Mouse (Mus musculus): ENCODE measurements around the gene Spatc1l.
A peak's percentile ranks its signal among the peaks of the same experiment; 100 is the strongest.

Gene Spatc1l

GRCm38 (mm10) chr10:76561972-76562371 lies at the start of gene Spatc1l:
Spatc1l (plus strand) TSS chr10:76562272.
- no peak for DNase-seq (ENCODE audit: low read depth, low spot score)

DNA sequence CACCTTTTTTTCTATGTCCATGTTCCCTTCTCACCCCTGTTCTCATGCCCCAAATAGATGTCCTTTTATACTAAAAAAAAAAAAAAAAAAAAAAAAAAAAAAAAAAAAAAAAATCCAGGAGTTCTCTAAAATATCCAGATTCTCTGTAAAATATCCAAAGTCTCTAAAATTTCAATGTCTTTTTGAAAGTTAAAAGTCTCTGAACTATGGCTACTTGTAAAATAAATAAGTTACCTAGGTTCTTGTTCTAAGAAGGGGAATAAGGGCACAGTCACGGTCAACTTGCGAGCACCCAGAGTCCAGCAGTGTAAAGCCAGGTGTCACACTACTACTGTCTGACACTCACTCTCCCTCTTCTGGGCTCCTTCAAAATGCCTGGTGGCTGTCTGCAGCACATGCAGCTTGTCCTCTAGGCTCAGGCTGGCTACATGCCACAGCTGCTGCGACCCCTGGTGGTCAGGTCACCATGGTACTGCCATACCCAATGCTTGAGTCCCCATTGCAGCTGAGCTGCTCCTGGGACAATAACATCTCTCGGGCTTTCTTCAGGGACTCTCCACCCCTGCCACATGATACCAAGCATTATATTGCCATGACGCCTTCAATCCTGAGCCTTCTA lies 49.0 kb upstream of the Spatc1l start:
- DNase-seq (ENCODE audit: low read depth, low spot score), result peak; percentile 80

DNA sequence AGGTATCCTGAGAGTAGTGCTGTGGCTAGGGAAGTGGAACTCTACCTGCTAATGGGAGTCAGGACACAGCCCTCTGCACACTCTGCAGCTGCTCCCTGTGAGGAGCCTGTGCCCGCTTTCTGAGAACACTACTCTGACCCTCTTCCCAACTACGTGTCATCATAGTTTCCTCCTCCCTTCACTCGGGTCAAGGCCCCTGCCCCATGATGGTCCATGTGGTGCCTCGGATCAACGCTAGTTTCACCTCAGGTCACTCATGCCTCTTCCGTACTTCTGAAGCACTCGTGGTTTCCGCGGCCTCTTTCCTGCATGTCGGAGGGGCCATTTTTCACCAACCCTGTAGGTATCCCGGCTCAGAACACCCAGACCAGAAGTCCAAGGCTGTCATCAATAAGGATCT lies 31.1 kb upstream of the Spatc1l start:
- no peak for DNase-seq (ENCODE audit: low read depth, low spot score)

GRCm38 (mm10) chr10:76531375-76531774 lies 30.7 kb upstream of the Spatc1l start, which contains the start of gene Lss:
Lss (plus strand) TSS chr10:76531588.
- DNase-seq (ENCODE audit: low read depth, low spot score), result peak; percentile 93

DNA sequence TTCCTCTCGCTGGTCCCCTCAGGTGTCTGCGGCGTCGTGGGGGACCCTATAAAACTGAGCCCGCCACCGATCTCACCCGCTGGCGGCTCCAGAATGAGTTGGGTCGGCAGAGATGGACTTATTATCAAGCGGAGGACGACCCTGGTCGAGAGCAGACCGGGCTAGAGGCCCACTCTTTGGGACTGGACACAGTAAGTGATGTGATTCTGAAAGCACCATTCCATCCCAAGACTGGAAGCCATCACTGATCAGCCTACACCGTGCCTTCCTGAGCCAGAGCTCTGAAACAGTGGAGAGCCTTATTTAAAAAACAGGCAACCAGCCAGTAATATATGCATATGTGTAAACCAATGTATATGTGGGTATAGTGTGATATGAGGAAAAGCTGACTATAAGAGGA lies 30.2 kb upstream of the Spatc1l start:
- no peak for DNase-seq (ENCODE audit: low read depth, low spot score)

- DNase-seq (ENCODE audit: low read depth, low spot score), result no peak
Observed at GRCm38 (mm10) chr10:76535526-76535925, 26.5 kb upstream of the Spatc1l start.

- DNase-seq (ENCODE audit: low read depth, low spot score), result no peak
Observed at GRCm38 (mm10) chr10:76537619-76538018, 24.5 kb upstream of the Spatc1l start.

DNA sequence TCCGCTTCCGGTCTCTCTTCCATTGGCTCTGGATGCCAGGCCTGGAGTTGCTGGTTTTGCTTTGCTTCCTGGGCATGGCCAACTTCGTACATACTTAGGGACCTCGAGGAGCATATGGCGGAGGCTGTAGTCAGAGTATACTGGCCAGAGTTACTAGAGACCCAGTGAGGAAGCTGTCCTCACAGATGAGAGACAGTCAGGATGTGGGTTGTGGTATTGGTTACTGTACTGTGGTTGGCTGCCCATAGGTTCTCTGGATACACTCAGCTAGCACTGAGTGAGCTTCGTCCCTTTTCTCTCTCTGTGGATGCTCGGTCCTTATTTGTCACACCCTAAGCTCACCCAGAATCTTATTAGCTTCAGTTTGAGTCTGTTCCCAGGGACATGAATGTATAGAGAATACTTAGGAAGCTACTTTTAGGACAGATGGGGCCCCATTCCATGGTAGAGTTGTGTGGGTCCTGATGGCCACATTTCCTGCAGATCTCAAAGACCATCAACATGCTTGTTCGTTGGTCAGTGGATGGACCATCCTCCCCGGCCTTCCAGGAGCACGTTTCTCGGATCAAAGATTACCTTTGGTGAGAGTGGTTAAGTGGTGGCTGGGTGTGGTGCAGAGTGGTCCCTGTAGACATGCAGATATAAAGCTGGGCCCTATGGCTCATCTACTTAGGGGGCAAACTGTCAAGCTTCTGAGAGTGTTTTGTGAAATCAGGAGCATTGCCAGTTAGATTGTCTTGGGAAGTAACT lies 20.6 kb upstream of the Spatc1l start:
- no peak for DNase-seq (ENCODE audit: low read depth, low spot score)

GRCm38 (mm10) chr10:76542636-76543375 lies 19.3 kb upstream of the Spatc1l start:
- no peak for DNase-seq (ENCODE audit: low read depth, low spot score)

DNA sequence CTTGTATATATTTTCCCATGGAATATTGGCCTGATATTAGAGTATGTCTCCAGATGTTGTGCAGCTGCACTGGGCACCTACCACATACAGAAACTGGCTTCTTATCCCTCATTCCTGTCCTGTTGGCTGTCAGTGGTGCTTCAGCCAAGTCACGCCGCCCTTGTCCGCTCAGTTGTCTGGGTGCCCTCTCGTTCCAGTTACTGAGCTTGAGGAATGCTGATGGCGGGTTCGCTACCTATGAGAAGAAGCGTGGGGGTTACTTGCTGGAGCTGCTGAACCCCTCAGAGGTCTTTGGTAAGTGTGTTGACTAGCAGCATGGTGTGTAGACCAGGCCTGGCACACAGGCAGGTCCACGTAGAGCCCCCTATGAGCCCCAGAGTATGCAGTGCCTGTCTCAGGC lies 15.5 kb upstream of the Spatc1l start:
- DNase-seq (ENCODE audit: low read depth, low spot score), result no peak

DNA sequence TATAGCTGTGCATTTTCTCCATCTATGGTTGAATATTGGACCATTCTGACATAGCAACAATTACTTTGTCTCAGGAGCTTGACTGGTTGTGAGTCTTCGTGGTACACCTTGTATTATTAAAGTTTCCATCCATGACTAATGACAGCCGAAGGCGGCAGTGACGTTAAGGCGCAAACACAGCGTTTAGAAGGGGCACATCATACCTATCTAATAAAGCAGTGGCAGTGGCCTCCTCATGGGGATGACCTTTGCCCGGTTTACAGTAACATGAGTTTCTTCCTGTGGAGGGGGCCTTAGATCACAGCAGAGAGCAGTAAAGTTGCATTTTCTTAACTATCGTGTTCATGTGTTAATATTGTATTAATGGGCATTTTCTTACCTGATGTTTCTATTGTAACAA lies 13.9 kb upstream of the Spatc1l start:
- DNase-seq (ENCODE audit: low read depth, low spot score), result no peak

DNA sequence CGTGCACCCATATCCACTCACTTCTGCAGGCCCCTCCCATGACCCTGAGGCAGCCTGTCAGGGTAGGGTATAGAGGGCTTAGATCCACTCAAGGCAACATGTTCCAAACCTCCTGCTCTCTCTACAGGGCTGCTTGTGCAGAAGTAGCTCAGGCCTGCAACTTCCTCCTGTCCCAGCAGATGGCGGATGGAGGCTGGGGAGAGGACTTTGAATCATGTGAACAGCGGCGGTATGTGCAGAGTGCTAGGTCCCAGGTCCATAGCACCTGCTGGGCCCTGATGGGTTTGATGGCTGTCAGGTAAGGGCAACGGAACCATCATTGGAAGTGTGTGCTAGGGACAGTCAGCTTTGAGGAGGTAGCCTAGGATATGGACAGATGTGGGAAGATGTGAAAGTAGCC lies 11.6 kb upstream of the Spatc1l start:
- DNase-seq (ENCODE audit: low read depth, low spot score), result no peak

DNA sequence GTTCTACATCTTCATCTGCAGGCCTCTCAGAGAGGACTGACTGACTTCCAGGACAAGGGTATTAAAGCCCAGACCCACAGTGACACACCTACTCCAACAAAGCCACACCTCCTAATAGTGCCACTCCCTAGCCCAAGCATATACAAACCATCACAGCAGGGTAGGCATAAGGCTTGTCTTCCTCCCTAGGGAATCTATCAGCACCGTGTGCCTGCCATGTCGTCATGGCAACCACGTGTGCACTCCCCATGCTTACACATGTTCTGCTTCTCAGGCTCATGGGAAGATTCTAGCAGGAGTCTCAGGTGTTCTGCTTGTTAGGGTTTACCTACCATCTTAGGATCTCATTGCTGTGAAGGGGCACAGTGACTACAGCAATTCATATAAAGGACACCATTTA lies 10.5 kb upstream of the Spatc1l start:
- no peak for DNase-seq (ENCODE audit: low read depth, low spot score)

- DNase-seq (ENCODE audit: low read depth, low spot score), result no peak
Observed at GRCm38 (mm10) chr10:76554061-76554460, 8.0 kb upstream of the Spatc1l start.

DNA sequence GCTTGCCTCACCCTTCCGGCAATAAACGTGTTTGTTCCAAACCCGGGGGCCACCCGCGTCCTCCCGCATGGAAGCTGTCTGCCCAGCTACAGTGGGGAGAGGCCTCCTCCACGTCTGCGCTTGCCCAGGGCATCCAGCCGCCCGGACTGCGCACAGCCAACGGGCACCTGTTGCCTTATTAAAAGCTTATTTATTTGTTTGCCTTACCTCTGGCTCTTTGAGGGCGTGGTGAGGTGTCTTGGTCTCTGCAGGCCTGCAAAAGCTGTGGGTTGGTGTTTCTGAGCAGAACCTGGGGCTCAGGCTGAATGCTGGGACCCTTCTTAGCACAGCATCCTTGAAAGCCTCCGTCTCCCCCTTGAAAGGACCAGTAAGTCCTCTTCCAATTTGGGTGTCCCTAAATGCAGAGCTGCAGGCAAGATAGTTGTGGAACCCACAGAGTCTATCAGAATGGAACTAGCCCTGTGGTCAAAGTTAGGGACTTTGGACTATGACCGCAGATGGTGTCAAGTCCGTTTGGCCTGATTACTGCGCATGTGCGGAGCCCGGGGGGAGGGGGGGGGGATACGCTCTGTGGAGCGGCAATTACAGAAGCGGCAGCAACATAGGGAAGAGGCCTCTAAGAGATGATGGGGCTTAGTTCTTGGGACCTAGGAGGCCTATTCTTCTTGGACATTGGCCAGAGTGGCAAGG lies 8.1 kb downstream of the Spatc1l start:
- DNase-seq (ENCODE audit: low read depth, low spot score), result peak; percentile 14

DNA sequence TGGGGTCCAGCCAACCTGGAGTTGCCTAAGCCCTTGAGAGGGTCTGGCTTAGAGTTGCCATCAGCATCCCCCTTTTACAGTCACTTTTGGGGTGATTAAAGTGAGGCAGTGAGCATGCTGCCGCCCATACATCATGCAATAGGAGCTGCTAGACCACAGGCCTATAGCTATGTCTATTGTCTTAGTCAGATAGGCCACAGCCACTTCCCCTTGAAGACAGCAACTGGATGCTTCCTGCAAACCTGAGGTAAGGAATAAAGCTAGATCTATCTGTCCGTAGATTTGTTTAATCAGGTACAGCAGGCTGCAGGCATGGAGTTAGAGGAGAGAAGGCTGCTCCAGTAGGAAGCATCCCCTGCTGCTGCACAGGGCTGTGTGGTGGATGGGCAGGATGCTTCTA lies 9.0 kb downstream of the Spatc1l start:
- no peak for DNase-seq (ENCODE audit: low read depth, low spot score)

- DNase-seq (ENCODE audit: low read depth, low spot score), result no peak
Observed at GRCm38 (mm10) chr10:76572151-76572550, 10.1 kb downstream of the Spatc1l start.

- no peak for DNase-seq (ENCODE audit: low read depth, low spot score)
Observed at GRCm38 (mm10) chr10:76575374-76575773, 13.3 kb downstream of the Spatc1l start, which contains the start of gene Ftcd. Ftcd (plus strand) TSS chr10:76575648.

GRCm38 (mm10) chr10:76576920-76577319 lies 14.8 kb downstream of the Spatc1l start:
- DNase-seq (ENCODE audit: low read depth, low spot score), result no peak

DNA sequence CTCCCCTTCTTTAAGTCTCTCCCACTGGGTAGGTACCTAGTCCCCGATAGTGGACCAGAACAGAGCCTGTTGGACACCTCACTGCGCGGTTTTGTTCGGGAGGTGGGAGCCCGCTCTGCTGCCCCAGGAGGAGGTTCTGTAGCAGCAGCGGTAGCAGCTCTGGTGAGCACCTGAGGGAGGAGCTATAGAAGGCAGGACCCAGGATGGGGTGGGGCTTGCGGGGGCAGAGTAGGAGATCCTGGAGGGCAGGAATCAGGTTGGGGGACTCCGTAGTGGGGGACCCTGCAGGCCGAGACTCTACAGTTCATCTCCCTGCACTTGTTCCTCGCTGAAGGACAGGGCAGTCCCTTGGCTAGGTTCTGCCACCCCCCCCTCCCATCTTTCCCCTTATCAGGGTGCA lies 22.1 kb downstream of the Spatc1l start:
- no peak for DNase-seq (ENCODE audit: low read depth, low spot score)

DNA sequence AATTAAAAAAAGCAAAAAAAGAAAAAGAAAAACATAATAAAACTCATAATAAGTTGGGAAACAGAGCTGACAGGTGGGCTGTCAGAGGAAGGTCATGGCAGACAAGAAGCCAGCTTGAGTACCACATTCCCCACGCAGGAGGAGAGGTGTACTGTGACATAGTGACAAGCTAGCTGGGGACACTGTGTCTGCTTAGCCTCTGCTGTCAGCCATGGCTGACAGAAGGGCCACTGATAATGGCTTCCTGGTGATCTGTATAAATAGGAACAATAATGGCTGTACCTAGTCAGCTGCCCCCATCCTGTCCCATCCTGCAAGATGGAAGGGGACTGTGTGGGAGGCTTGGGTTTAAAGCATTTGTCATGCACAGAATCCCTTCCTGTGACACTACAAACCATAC lies 24.1 kb downstream of the Spatc1l start:
- DNase-seq (ENCODE audit: low read depth, low spot score), result no peak

GRCm38 (mm10) chr10:76590197-76590596 lies 28.1 kb downstream of the Spatc1l start:
- no peak for DNase-seq (ENCODE audit: low read depth, low spot score)
